Mouse (Mus musculus): ENCODE measurements around the gene Smndc1.

DNA sequence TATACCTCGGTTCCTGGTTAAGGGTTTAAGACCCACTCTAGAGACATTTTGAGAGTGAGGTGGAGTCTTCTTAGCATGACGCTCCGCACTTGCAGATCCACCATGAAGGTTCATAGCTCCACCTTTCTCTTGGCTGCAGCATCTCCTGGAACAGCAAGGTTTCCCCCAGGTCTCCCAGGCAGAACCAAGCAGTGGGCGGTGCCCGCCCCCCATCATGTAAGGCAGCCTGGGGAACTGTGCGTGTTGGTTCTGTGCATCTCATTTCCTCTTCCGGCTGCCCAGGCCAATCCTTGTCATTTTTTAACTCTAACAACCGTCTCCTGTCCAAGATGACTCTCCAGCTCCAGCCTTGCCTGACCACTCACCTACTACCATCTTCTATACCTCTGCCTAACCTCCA, 35.4 kb upstream of the Smndc1 start:
- TF ChIP-seq POLR2A (IDR thresholded peaks at IDR 0.05; ENCODE audit: low read depth, low read length), result no peak
- no peak for TF ChIP-seq CTCF (conservative IDR thresholded peaks at IDR 0.05; ENCODE audit: insufficient read depth, insufficient read length, low read depth, low read length)
